Mouse (Mus musculus) spleen, adult 12 weeks (tissue): ENCODE data around the gene Efna5.

Experiments
- DNase-seq: peaks from one replicate; pipeline ENCODE4 v3.0.0; 2022; ENCODE audit warnings: low spot score

Gene Efna5

GRCm38 (mm10) chr17:62747381-62747780 is 133.7 kb downstream of the Efna5 start:
- DNase-seq: no peak

GRCm38 (mm10) chr17:62746827-62747226 is 134.3 kb downstream of the Efna5 start:
- no peak for DNase-seq

- no peak for DNase-seq
Measured at GRCm38 (mm10) chr17:62745286-62745685, 135.8 kb downstream of the Efna5 start.

GRCm38 (mm10) chr17:62744239-62744638 is 136.9 kb downstream of the Efna5 start:
- DNase-seq: no peak

GRCm38 (mm10) chr17:62741702-62742101 is 139.4 kb downstream of the Efna5 start:
- DNase-seq: no peak

GRCm38 (mm10) chr17:62741020-62741419 is 140.1 kb downstream of the Efna5 start:
- no peak for DNase-seq

- DNase-seq: no peak
Measured at GRCm38 (mm10) chr17:62739993-62740392, 141.1 kb downstream of the Efna5 start.

GRCm38 (mm10) chr17:62737404-62737803 is 143.7 kb downstream of the Efna5 start:
- no peak for DNase-seq

- no peak for DNase-seq
Measured at GRCm38 (mm10) chr17:62735943-62736342, 145.2 kb downstream of the Efna5 start.

- DNase-seq: no peak
Measured at GRCm38 (mm10) chr17:62734901-62735300, 146.2 kb downstream of the Efna5 start.

GRCm38 (mm10) chr17:62734067-62734466 is 147.1 kb downstream of the Efna5 start:
- DNase-seq: no peak

GRCm38 (mm10) chr17:62729754-62730470 is 151.2 kb downstream of the Efna5 start:
- DNase-seq: no peak

GRCm38 (mm10) chr17:62728142-62728917 is 152.8 kb downstream of the Efna5 start:
- DNase-seq: no peak

- DNase-seq: no peak
Measured at GRCm38 (mm10) chr17:62726102-62726501, 155.0 kb downstream of the Efna5 start.

- no peak for DNase-seq
Measured at GRCm38 (mm10) chr17:62722962-62723361, 158.2 kb downstream of the Efna5 start.

GRCm38 (mm10) chr17:62721595-62721994 is 159.5 kb downstream of the Efna5 start:
- no peak for DNase-seq

GRCm38 (mm10) chr17:62720740-62721450 is 160.2 kb downstream of the Efna5 start:
- DNase-seq: no peak

GRCm38 (mm10) chr17:62717426-62718131 is 163.5 kb downstream of the Efna5 start:
- DNase-seq: no peak

GRCm38 (mm10) chr17:62713455-62713854 is 167.7 kb downstream of the Efna5 start:
- DNase-seq: no peak

- no peak for DNase-seq
Measured at GRCm38 (mm10) chr17:62706418-62706817, 174.7 kb downstream of the Efna5 start.

- DNase-seq: no peak
Measured at GRCm38 (mm10) chr17:62702020-62702814, 178.9 kb downstream of the Efna5 start.
